Mouse (Mus musculus) embryonic fibroblast, embryonic 13.5 days (primary cell): ENCODE measurements at regions not wholly inside any gene's neighbourhood (a gene's known extent, or its start where the extent isn't known, plus 50 kb on each side); places are given as distances from the start of the nearest gene placed in this dataset.
A peak's percentile ranks its signal among the peaks of the same experiment; 100 is the strongest.

ENCODE experiments used
- H3K27ac ChIP-seq: 2 replicates; pipeline ENCODE4 v1.5.1; 2012; ENCODE audit warnings: low read length, control low read depth, inconsistent platforms; ENCODE audit not compliant: insufficient read depth
- H3K4me1 ChIP-seq: 2 replicates; pipeline ENCODE4 v1.6.1; 2011; ENCODE audit warnings: low read length; ENCODE audit not compliant: control insufficient read depth, insufficient read depth
- H3K4me3 ChIP-seq: 2 replicates; pipeline ENCODE4 v1.5.1; 2011; ENCODE audit warnings: mild to moderate bottlenecking, control low read depth, low read length; ENCODE audit not compliant: insufficient read depth
- CTCF ChIP-seq: IDR thresholded peaks from 2 replicates; pipeline ENCODE4 v1.5.1; 2011; ENCODE audit warnings: mild to moderate bottlenecking, control low read depth, low read length, moderate library complexity, borderline replicate concordance; ENCODE audit not compliant: insufficient read depth
- POLR2A ChIP-seq: IDR thresholded peaks from 2 replicates; pipeline ENCODE4 v1.6.1; 2011; ENCODE audit warnings: low read depth, mild to moderate bottlenecking, control low read depth, low read length, moderate library complexity

- Histone ChIP-seq H3K4me1 (peaks cover 2% of the 10 kb centered on the region; the same call in 1 of the 2 replicates), H3K4me3 (peak overlapping the region; percentile 19; the same call in 1 of the 2 replicates), H3K27ac (no peak overlapping the region)
- TF ChIP-seq CTCF: no peak
- no peak for TF ChIP-seq POLR2A
Measured at GRCm38 (mm10) chr6:16999451-17000139, 65.4 kb upstream of the Tes start.

- TF ChIP-seq POLR2A: no peak
- TF ChIP-seq CTCF: no peak
- Histone ChIP-seq H3K27ac (no peak overlapping the region), H3K4me1 (peaks cover 2% of the 10 kb centered on the region; the same call in 1 of the 2 replicates), H3K4me3 (no peak overlapping the region)
Measured at GRCm38 (mm10) chr6:16995495-16995936, 69.4 kb upstream of the Tes start.

GRCm38 (mm10) chr6:16994711-16995110, 70.2 kb upstream of the Tes start:
- TF ChIP-seq POLR2A (no peak), CTCF (no peak)
- H3K4me3 ChIP-seq: no peak overlapping the region
- no peak overlapping the region for H3K27ac ChIP-seq
- peaks cover 2% of the 10 kb centered on the region; the same call in 1 of the 2 replicates for H3K4me1 ChIP-seq

GRCm38 (mm10) chr6:16991996-16992591, 72.9 kb upstream of the Tes start:
- TF ChIP-seq CTCF (no peak), POLR2A (no peak)
- Histone ChIP-seq H3K4me3 (no peak overlapping the region), H3K4me1 (no peaks in the 10 kb centered on the region), H3K27ac (no peak overlapping the region)

- H3K4me3 ChIP-seq: no peak overlapping the region
- H3K4me1 ChIP-seq: no peaks in the 10 kb centered on the region
- no peak for TF ChIP-seq CTCF
- TF ChIP-seq POLR2A: no peak
- no peak overlapping the region for H3K27ac ChIP-seq
Measured at GRCm38 (mm10) chr6:16978206-16978505, 79.9 kb upstream of the Tfec start.

GRCm38 (mm10) chr6:16977392-16978205, 79.4 kb upstream of the Tfec start:
- TF ChIP-seq CTCF: no peak
- no peaks in the 10 kb centered on the region for H3K4me1 ChIP-seq
- H3K4me3 ChIP-seq: no peak overlapping the region
- no peak overlapping the region for H3K27ac ChIP-seq

- TF ChIP-seq CTCF (no peak), POLR2A (no peak)
- H3K4me1 ChIP-seq: no peaks in the 10 kb centered on the region
- no peak overlapping the region for H3K27ac ChIP-seq
- no peak overlapping the region for H3K4me3 ChIP-seq
Measured at GRCm38 (mm10) chr6:16965658-16966057, 67.4 kb upstream of the Tfec start.

GRCm38 (mm10) chr6:16964362-16964761, 66.1 kb upstream of the Tfec start:
- no peak overlapping the region for H3K4me3 ChIP-seq
- TF ChIP-seq CTCF: no peak
- H3K4me1 ChIP-seq: no peaks in the 10 kb centered on the region
- no peak overlapping the region; the same call in 1 of the 2 replicates for H3K27ac ChIP-seq

GRCm38 (mm10) chr6:16963958-16964357, 65.7 kb upstream of the Tfec start:
- Histone ChIP-seq H3K4me3 (no peak overlapping the region), H3K4me1 (no peaks in the 10 kb centered on the region), H3K27ac (no peak overlapping the region)
- TF ChIP-seq POLR2A: no peak
- no peak for TF ChIP-seq CTCF

GRCm38 (mm10) chr6:16958102-16958501, 59.9 kb upstream of the Tfec start:
- H3K27ac ChIP-seq: peak overlapping the region; percentile 59; the same call in 1 of the 2 replicates
- peaks cover 11% of the 10 kb centered on the region for H3K4me1 ChIP-seq
- no peak overlapping the region for H3K4me3 ChIP-seq
- TF ChIP-seq POLR2A: no peak
- no peak for TF ChIP-seq CTCF
